Mouse (Mus musculus): ENCODE measurements around the gene Ambra1.

- TF ChIP-seq POLR2A (IDR thresholded peaks at IDR 0.05; ENCODE audit: borderline replicate concordance, control insufficient read depth, low read depth, low read length), result no peak
- no peak for TF ChIP-seq CTCF (IDR thresholded peaks at IDR 0.05; ENCODE audit: control insufficient read depth, insufficient read depth, low read length)
Observed at GRCm38 (mm10) chr2:91929455-91929854, 199.5 kb downstream of the Ambra1 start.

All from bone marrow, adult 2 months (tissue).